Mouse (Mus musculus): ENCODE data around the gene 2700097O09Rik. TPM values are rescaled to one million over a fixed set of nuclear protein-coding genes. Genes with fewer than 3 reads are reported as not detected.

2700097O09Rik gene
- polyA plus RNA-seq, 1 experiment from 2014 or later: 30.7 TPM

GRCm38 (mm10) chr12:55060212-55060898 is 19.6 kb downstream of the 2700097O09Rik start:
- peak; percentile 61; the same call in 1 of the 2 replicates for ATAC-seq
- 58% methylated on average over 6 of the region's 6 CpGs for WGBS
- Histone ChIP-seq H3K4me1 (replicated peaks) (no peaks in the 10 kb centered on the region; the same call in 1 of the 2 replicates), H3K9ac (no peak overlapping the region), H3K36me3 (no peaks in the 10 kb centered on the region), H3K27ac (no peak overlapping the region), H3K9me3 (no peaks in the 10 kb centered on the region), H3K4me3 (replicated peaks) (no peak overlapping the region), H3K27me3 (replicated peaks) (no peaks in the 10 kb centered on the region), H3K4me2 (replicated peaks) (no peak overlapping the region)

- no peak overlapping the region for H3K4me3 ChIP-seq (replicated peaks)
- no peak overlapping the region for H3K27ac ChIP-seq
- 51% methylated on average over 3 of the region's 3 CpGs for WGBS
- H3K9me3 ChIP-seq: no peaks in the 10 kb centered on the region
- H3K27me3 ChIP-seq (replicated peaks): no peaks in the 10 kb centered on the region
- ATAC-seq: no peak
- no peaks in the 10 kb centered on the region; the same call in 1 of the 2 replicates for H3K4me1 ChIP-seq (replicated peaks)
- no peaks in the 10 kb centered on the region for H3K36me3 ChIP-seq
- no peak overlapping the region for H3K9ac ChIP-seq
- no peak overlapping the region for H3K4me2 ChIP-seq (replicated peaks)
Measured at GRCm38 (mm10) chr12:55059812-55060211, 20.1 kb downstream of the 2700097O09Rik start.

GRCm38 (mm10) chr12:55058865-55059615 is 20.9 kb downstream of the 2700097O09Rik start:
- Histone ChIP-seq H3K9ac (no peak overlapping the region), H3K4me1 (replicated peaks) (no peaks in the 10 kb centered on the region; the same call in 1 of the 2 replicates), H3K27me3 (replicated peaks) (no peaks in the 10 kb centered on the region), H3K9me3 (no peaks in the 10 kb centered on the region), H3K27ac (no peak overlapping the region), H3K36me3 (no peaks in the 10 kb centered on the region), H3K4me2 (replicated peaks) (no peak overlapping the region), H3K4me3 (replicated peaks) (no peak overlapping the region)
- 56% methylated on average over 6 of the region's 6 CpGs for WGBS
- ATAC-seq: no peak

GRCm38 (mm10) chr12:55056703-55057102 is 23.2 kb downstream of the 2700097O09Rik start:
- 76% methylated on average over 2 of the region's 2 CpGs for WGBS

GRCm38 (mm10) chr12:55054551-55055241 is 25.2 kb downstream of the 2700097O09Rik start:
- Histone ChIP-seq H3K4me3 (replicated peaks) (no peak overlapping the region), H3K4me2 (replicated peaks) (no peak overlapping the region), H3K9ac (no peak overlapping the region), H3K9me3 (no peaks in the 10 kb centered on the region), H3K27ac (no peak overlapping the region), H3K27me3 (replicated peaks) (no peaks in the 10 kb centered on the region), H3K4me1 (replicated peaks) (no peaks in the 10 kb centered on the region), H3K36me3 (no peaks in the 10 kb centered on the region)
- ATAC-seq: peak; percentile 60; the same call in 1 of the 2 replicates
- 39% methylated on average over 2 of the region's 2 CpGs for WGBS

More at GRCm38 (mm10) chr12:55056703-55057102, 23.2 kb downstream of the 2700097O09Rik start:
- Histone ChIP-seq H3K4me1 (replicated peaks) (no peaks in the 10 kb centered on the region; the same call in 1 of the 2 replicates), H3K27me3 (replicated peaks) (no peaks in the 10 kb centered on the region), H3K9ac (no peak overlapping the region), H3K36me3 (no peaks in the 10 kb centered on the region), H3K4me3 (replicated peaks) (no peak overlapping the region), H3K9me3 (no peaks in the 10 kb centered on the region), H3K4me2 (replicated peaks) (no peak overlapping the region), H3K27ac (no peak overlapping the region)
- ATAC-seq: no peak

GRCm38 (mm10) chr12:55053267-55053666 is 26.6 kb downstream of the 2700097O09Rik start:
- Histone ChIP-seq H3K4me3 (replicated peaks) (no peak overlapping the region), H3K27ac (no peak overlapping the region), H3K27me3 (replicated peaks) (no peaks in the 10 kb centered on the region), H3K36me3 (no peaks in the 10 kb centered on the region), H3K9me3 (no peaks in the 10 kb centered on the region), H3K4me2 (replicated peaks) (no peak overlapping the region), H3K9ac (no peak overlapping the region), H3K4me1 (replicated peaks) (no peaks in the 10 kb centered on the region)
- WGBS: 89% methylated on average over 7 of the region's 7 CpGs
- no peak for ATAC-seq

GRCm38 (mm10) chr12:55051210-55052173 is 28.4 kb downstream of the 2700097O09Rik start:
- no peak overlapping the region for H3K4me2 ChIP-seq (replicated peaks)
- no peak overlapping the region for H3K27ac ChIP-seq
- H3K9me3 ChIP-seq: no peaks in the 10 kb centered on the region
- H3K4me1 ChIP-seq (replicated peaks): no peaks in the 10 kb centered on the region
- H3K4me3 ChIP-seq (replicated peaks): no peak overlapping the region
- no peak overlapping the region for H3K9ac ChIP-seq
- no peak; the same call in 1 of the 2 replicates for ATAC-seq
- no peaks in the 10 kb centered on the region for H3K36me3 ChIP-seq
- WGBS: 82% methylated on average over 8 of the region's 8 CpGs
- no peaks in the 10 kb centered on the region for H3K27me3 ChIP-seq (replicated peaks)

- no peak overlapping the region for H3K27ac ChIP-seq
- peaks cover 4% of the 10 kb centered on the region; the same call in 1 of the 2 replicates for H3K36me3 ChIP-seq
- H3K4me2 ChIP-seq (replicated peaks): no peak overlapping the region
- ATAC-seq: no peak
- no peak overlapping the region for H3K9ac ChIP-seq
- H3K4me3 ChIP-seq (replicated peaks): no peak overlapping the region
- H3K4me1 ChIP-seq (replicated peaks): no peaks in the 10 kb centered on the region
- WGBS: 92% methylated on average over 8 of the region's 8 CpGs
- H3K9me3 ChIP-seq: no peaks in the 10 kb centered on the region
- H3K27me3 ChIP-seq (replicated peaks): no peaks in the 10 kb centered on the region
Measured at GRCm38 (mm10) chr12:55049731-55050353, 30.1 kb downstream of the 2700097O09Rik start.

- Histone ChIP-seq H3K4me3 (replicated peaks) (no peak overlapping the region), H3K36me3 (peaks cover 4% of the 10 kb centered on the region; the same call in 1 of the 2 replicates), H3K27me3 (replicated peaks) (no peaks in the 10 kb centered on the region), H3K9ac (no peak overlapping the region), H3K27ac (no peak overlapping the region), H3K4me2 (replicated peaks) (no peak overlapping the region), H3K9me3 (no peaks in the 10 kb centered on the region), H3K4me1 (replicated peaks) (no peaks in the 10 kb centered on the region)
- ATAC-seq: no peak
- 75% methylated on average over 15 of the region's 15 CpGs for WGBS
Measured at GRCm38 (mm10) chr12:55041011-55041410, 38.9 kb downstream of the 2700097O09Rik start.

- Histone ChIP-seq H3K27ac (no peak overlapping the region), H3K4me2 (replicated peaks) (no peak overlapping the region), H3K36me3 (no peaks in the 10 kb centered on the region), H3K4me3 (replicated peaks) (no peak overlapping the region), H3K4me1 (replicated peaks) (no peaks in the 10 kb centered on the region), H3K27me3 (replicated peaks) (no peaks in the 10 kb centered on the region), H3K9me3 (no peaks in the 10 kb centered on the region), H3K9ac (no peak overlapping the region)
- WGBS: 44% methylated on average over 3 of the region's 3 CpGs
- ATAC-seq: no peak
Measured at GRCm38 (mm10) chr12:55027088-55027487, 52.8 kb downstream of the 2700097O09Rik start.

GRCm38 (mm10) chr12:55023284-55023683 is 56.6 kb downstream of the 2700097O09Rik start:
- Histone ChIP-seq H3K4me3 (replicated peaks) (no peak overlapping the region), H3K9ac (no peak overlapping the region), H3K27me3 (replicated peaks) (no peaks in the 10 kb centered on the region), H3K4me2 (replicated peaks) (no peak overlapping the region), H3K9me3 (no peaks in the 10 kb centered on the region), H3K4me1 (replicated peaks) (no peaks in the 10 kb centered on the region), H3K36me3 (no peaks in the 10 kb centered on the region), H3K27ac (no peak overlapping the region)
- ATAC-seq: no peak
- WGBS: 73% methylated on average over 2 of the region's 2 CpGs

All from intestine, embryonic 15.5 days (tissue).